Mouse (Mus musculus): ENCODE results near the gene Arhgef10l. TPM values are rescaled to one million over a fixed set of nuclear protein-coding genes. Genes with fewer than 3 reads are reported as not detected.

The Arhgef10l gene
- polyA plus RNA-seq, 1 experiment from 2014 or later: 17.1 TPM

- Histone ChIP-seq H3K36me3 (peaks cover 32% of the 10 kb centered on the region), H3K4me1 (peaks cover 38% of the 10 kb centered on the region), H3K27me3 (ENCODE audit: low read depth, poor library complexity, severe bottlenecking) (no peaks in the 10 kb centered on the region), H3K4me3 (peak overlapping the region; percentile 86), H3K9me3 (replicated peaks) (no peaks in the 10 kb centered on the region), H3K27ac (peak overlapping the region; percentile 98)
- WGBS: 16% methylated on average over 12 of the region's 12 CpGs
- peak; percentile 71 for DNase-seq (ENCODE audit: low spot score)
Measured at GRCm38 (mm10) chr4:140647711-140648421, 17.9 kb downstream of the Arhgef10l start.

- 89% methylated on average over 3 of the region's 3 CpGs for WGBS
- Histone ChIP-seq H3K36me3 (peaks cover 37% of the 10 kb centered on the region), H3K27me3 (ENCODE audit: low read depth, poor library complexity, severe bottlenecking) (no peaks in the 10 kb centered on the region), H3K4me3 (no peak overlapping the region), H3K4me1 (peaks cover 45% of the 10 kb centered on the region), H3K9me3 (replicated peaks) (no peaks in the 10 kb centered on the region; the same call in 1 of the 2 replicates), H3K27ac (no peak overlapping the region)
- DNase-seq (ENCODE audit: low spot score): no peak
Measured at GRCm38 (mm10) chr4:140645638-140646037, 20.2 kb downstream of the Arhgef10l start.

GRCm38 (mm10) chr4:140644701-140645100 is 21.1 kb downstream of the Arhgef10l start:
- no peak overlapping the region for H3K27ac ChIP-seq
- H3K4me1 ChIP-seq: peaks cover 44% of the 10 kb centered on the region
- no peak overlapping the region for H3K4me3 ChIP-seq
- H3K27me3 ChIP-seq (ENCODE audit: low read depth, poor library complexity, severe bottlenecking): no peaks in the 10 kb centered on the region
- H3K9me3 ChIP-seq (replicated peaks): no peaks in the 10 kb centered on the region; the same call in 1 of the 2 replicates
- 54% methylated on average over 3 of the region's 3 CpGs for WGBS
- no peak for DNase-seq (ENCODE audit: low spot score)
- peaks cover 42% of the 10 kb centered on the region for H3K36me3 ChIP-seq

DNA sequence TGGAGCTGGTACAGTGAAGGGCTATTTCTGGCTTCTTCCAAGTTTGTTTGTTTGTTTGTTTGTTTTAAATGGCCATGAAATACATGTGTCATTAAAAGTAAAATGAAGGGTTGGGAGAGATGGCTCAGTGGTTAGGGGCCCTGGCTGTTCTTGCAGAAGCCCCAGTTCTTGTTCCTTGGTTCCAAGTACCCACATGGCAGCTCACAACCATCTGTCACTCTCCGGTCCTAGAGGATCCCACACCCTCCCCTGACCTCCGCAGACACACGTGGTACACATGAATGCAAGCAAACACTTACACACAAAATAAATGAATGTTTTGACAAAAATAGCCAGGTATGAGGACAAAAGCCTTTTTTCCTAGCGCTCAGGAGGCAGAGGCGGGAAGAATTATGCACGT is 21.5 kb downstream of the Arhgef10l start:
- Histone ChIP-seq H3K4me1 (peaks cover 40% of the 10 kb centered on the region), H3K27ac (no peak overlapping the region), H3K36me3 (peaks cover 46% of the 10 kb centered on the region), H3K27me3 (ENCODE audit: low read depth, poor library complexity, severe bottlenecking) (no peaks in the 10 kb centered on the region), H3K9me3 (replicated peaks) (no peaks in the 10 kb centered on the region; the same call in 1 of the 2 replicates), H3K4me3 (no peak overlapping the region)
- WGBS: 67% methylated on average over 6 of the region's 6 CpGs
- no peak for DNase-seq (ENCODE audit: low spot score)

- Histone ChIP-seq H3K4me3 (no peak overlapping the region), H3K36me3 (peaks cover 54% of the 10 kb centered on the region), H3K9me3 (replicated peaks) (no peaks in the 10 kb centered on the region; the same call in 1 of the 2 replicates), H3K27ac (no peak overlapping the region), H3K4me1 (peaks cover 25% of the 10 kb centered on the region), H3K27me3 (ENCODE audit: low read depth, poor library complexity, severe bottlenecking) (no peaks in the 10 kb centered on the region)
- 85% methylated on average over 4 of the region's 4 CpGs for WGBS
- no peak for DNase-seq (ENCODE audit: low spot score)
Measured at GRCm38 (mm10) chr4:140642378-140642777, 23.4 kb downstream of the Arhgef10l start.

- 53% methylated on average over 5 of the region's 5 CpGs for WGBS
- peaks cover 55% of the 10 kb centered on the region for H3K36me3 ChIP-seq
- no peak overlapping the region for H3K4me3 ChIP-seq
- H3K27ac ChIP-seq: no peak overlapping the region
- DNase-seq (ENCODE audit: low spot score): no peak
- peaks cover 27% of the 10 kb centered on the region for H3K4me1 ChIP-seq
- H3K27me3 ChIP-seq (ENCODE audit: low read depth, poor library complexity, severe bottlenecking): no peaks in the 10 kb centered on the region
- H3K9me3 ChIP-seq (replicated peaks): no peaks in the 10 kb centered on the region; the same call in 1 of the 2 replicates
Measured at GRCm38 (mm10) chr4:140641414-140641918, 24.3 kb downstream of the Arhgef10l start.

DNA sequence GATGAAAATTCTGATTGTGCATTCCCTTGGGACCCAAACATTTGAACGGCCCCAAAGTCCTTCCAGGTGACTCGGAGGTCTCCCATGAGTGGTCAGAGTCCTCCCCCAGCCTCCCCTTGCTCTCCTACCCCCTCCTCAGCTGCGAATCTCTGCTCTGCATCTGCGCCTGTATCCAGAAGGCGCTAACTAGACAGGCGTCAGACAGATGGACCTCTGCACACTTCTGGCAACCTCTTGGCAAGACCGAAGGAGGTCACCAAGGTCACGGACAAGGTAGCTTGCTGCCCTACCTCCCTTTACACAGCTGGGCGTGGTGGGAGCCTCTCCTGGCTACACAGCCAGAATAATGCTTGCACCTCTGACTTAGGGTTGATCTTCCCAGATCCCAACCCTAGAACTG is 25.1 kb downstream of the Arhgef10l start:
- 85% methylated on average over 9 of the region's 9 CpGs for WGBS
- Histone ChIP-seq H3K27ac (no peak overlapping the region), H3K4me3 (no peak overlapping the region), H3K9me3 (replicated peaks) (no peaks in the 10 kb centered on the region; the same call in 1 of the 2 replicates), H3K36me3 (peaks cover 48% of the 10 kb centered on the region), H3K27me3 (ENCODE audit: low read depth, poor library complexity, severe bottlenecking) (no peaks in the 10 kb centered on the region), H3K4me1 (peaks cover 32% of the 10 kb centered on the region)
- DNase-seq (ENCODE audit: low spot score): no peak

- no peak overlapping the region for H3K4me3 ChIP-seq
- H3K4me1 ChIP-seq: peaks cover 37% of the 10 kb centered on the region
- no peaks in the 10 kb centered on the region for H3K27me3 ChIP-seq (ENCODE audit: low read depth, poor library complexity, severe bottlenecking)
- 84% methylated on average over 8 of the region's 8 CpGs for WGBS
- no peak overlapping the region for H3K27ac ChIP-seq
- H3K9me3 ChIP-seq (replicated peaks): no peaks in the 10 kb centered on the region; the same call in 1 of the 2 replicates
- DNase-seq (ENCODE audit: low spot score): no peak
- H3K36me3 ChIP-seq: peaks cover 43% of the 10 kb centered on the region
Measured at GRCm38 (mm10) chr4:140640242-140640523, 25.6 kb downstream of the Arhgef10l start.

GRCm38 (mm10) chr4:140639431-140640241 is 26.2 kb downstream of the Arhgef10l start:
- H3K4me1 ChIP-seq: peaks cover 38% of the 10 kb centered on the region

DNA sequence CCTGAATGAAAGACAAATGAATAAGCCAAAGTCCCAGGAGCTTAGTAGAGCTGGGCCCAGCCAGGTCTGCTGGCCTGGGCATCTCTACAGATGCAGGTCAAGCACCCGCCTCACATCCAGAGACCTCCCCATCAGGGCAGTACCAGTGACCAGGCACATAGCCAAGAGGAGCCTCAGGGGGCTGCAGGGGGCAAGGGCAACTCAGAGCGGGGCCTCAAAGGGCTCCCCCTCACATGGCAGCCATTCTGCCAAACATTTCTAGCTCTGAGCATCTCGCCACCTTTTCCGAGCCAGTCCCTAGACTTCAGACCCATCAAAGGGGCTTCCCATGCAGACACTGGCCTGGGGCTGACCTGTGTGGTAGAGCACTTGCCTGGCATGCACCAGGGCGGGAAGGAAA is 27.2 kb downstream of the Arhgef10l start:
- Histone ChIP-seq H3K9me3 (replicated peaks) (no peaks in the 10 kb centered on the region; the same call in 1 of the 2 replicates), H3K4me3 (no peak overlapping the region), H3K36me3 (peaks cover 35% of the 10 kb centered on the region), H3K27me3 (ENCODE audit: low read depth, poor library complexity, severe bottlenecking) (no peaks in the 10 kb centered on the region), H3K27ac (no peak overlapping the region), H3K4me1 (peaks cover 41% of the 10 kb centered on the region)
- DNase-seq (ENCODE audit: low spot score): no peak
- WGBS: 88% methylated on average over 5 of the region's 5 CpGs

More at GRCm38 (mm10) chr4:140639431-140640241, 26.2 kb downstream of the Arhgef10l start:
- Histone ChIP-seq H3K4me3 (no peak overlapping the region), H3K27ac (no peak overlapping the region), H3K27me3 (ENCODE audit: low read depth, poor library complexity, severe bottlenecking) (no peaks in the 10 kb centered on the region), H3K36me3 (peaks cover 40% of the 10 kb centered on the region), H3K9me3 (replicated peaks) (no peaks in the 10 kb centered on the region; the same call in 1 of the 2 replicates)
- WGBS: 94% methylated on average over 28 of the region's 28 CpGs
- DNase-seq (ENCODE audit: low spot score): no peak

DNA sequence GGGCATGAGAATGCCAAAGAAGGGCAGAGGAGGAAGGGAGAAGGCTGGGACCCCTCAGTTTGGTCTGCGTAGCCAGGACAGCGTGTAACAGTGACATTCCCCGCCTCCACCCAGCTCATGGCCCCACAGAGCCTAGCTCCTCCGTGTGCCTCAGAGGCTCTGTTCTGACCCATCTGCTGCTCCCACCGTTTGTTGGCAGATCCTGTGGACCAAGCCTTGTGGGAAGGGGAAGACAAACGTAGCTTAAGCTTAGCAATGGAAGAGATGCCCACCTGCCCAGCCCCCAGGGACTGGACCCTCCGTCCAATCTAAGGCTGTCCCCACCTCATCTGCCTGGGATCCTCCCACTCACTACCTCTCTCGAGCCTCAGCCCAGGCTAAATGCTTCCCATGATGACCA is 28.5 kb downstream of the Arhgef10l start:
- WGBS: 79% methylated on average over 8 of the region's 8 CpGs
- Histone ChIP-seq H3K4me3 (no peak overlapping the region), H3K9me3 (replicated peaks) (no peaks in the 10 kb centered on the region; the same call in 1 of the 2 replicates), H3K27me3 (ENCODE audit: low read depth, poor library complexity, severe bottlenecking) (no peaks in the 10 kb centered on the region), H3K36me3 (peaks cover 30% of the 10 kb centered on the region), H3K4me1 (peaks cover 40% of the 10 kb centered on the region), H3K27ac (no peak overlapping the region)
- DNase-seq (ENCODE audit: low spot score): no peak

DNA sequence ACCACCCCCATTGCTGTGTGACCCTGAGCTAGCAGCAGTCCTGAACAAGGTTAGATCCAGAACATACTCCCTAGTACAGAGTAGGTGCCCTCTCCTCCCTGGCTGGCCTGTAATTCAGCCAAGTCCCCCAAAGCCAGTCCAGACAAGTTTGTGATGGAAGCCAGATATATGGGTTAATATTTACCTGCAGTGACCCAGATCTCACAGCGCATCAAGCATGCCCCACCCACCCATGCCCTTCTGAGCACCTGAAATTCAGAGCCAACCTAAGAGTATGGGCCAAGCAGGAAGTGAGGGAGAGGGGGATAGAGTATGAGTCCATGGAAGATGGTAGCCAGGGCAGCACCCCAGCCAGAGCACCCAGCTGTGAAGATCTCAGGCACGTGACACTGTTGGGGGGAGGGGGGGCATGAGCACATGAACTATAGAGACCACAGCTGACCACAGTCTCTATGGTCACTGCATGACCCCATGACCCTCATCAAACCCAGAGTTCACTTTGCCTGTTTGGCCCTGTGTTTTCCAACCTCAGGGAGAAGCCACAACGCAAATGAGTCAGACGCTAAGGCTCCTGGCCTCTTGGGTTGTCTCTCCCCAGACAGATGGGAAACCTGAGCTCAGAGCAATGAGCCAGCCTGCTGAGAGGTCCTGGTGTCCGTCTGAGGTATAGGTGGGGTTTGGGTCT is 29.4 kb downstream of the Arhgef10l start:
- H3K27me3 ChIP-seq (ENCODE audit: low read depth, poor library complexity, severe bottlenecking): no peaks in the 10 kb centered on the region
- H3K9me3 ChIP-seq (replicated peaks): no peaks in the 10 kb centered on the region
- H3K27ac ChIP-seq: no peak overlapping the region
- no peak for DNase-seq (ENCODE audit: low spot score)
- H3K4me3 ChIP-seq: no peak overlapping the region
- peaks cover 36% of the 10 kb centered on the region for H3K4me1 ChIP-seq
- WGBS: 61% methylated on average over 5 of the region's 5 CpGs
- H3K36me3 ChIP-seq: peaks cover 29% of the 10 kb centered on the region
